Mouse (Mus musculus) MEL (cell line): ENCODE data around the gene Vps8. TPM values are rescaled to one million over a fixed set of nuclear protein-coding genes. Genes with fewer than 3 reads are reported as not detected.

Experiments
- DNase-seq: peaks from one replicate; pipeline ENCODE4 v3.0.0; 2011; ENCODE audit warnings: low read depth, low spot score
- H3K27ac ChIP-seq: 2 replicates; pipeline ENCODE4 v1.5.1; 2012; ENCODE audit warnings: low read depth, mild to moderate bottlenecking, control low read depth, low read length, moderate library complexity; ENCODE audit not compliant: control insufficient read depth
- H3K27me3 ChIP-seq, 2 experiments: fragments of 150-350 bp in 1 of 2; sonication (generic) in 1 of 2; 2 replicates each; pipeline ENCODE4 v1.6.1; 2012; ENCODE audit warnings: low read length in 2 of 2, mild to moderate bottlenecking in 2 of 2, improper control_type of control experiment in 1 of 2, moderate library complexity in 1 of 2; ENCODE audit not compliant: insufficient read depth in 2 of 2, control insufficient read depth in 1 of 2
- H3K36me3 ChIP-seq, 2 experiments: 2 replicates each; pipeline ENCODE4 v1.6.1; 2012 to 2014; ENCODE audit warnings: low read length in 2 of 2, improper control_type of control experiment in 1 of 2, inconsistent platforms in 1 of 2, mild to moderate bottlenecking in 1 of 2; ENCODE audit not compliant: insufficient read depth in 2 of 2, control insufficient read depth in 1 of 2
- H3K4me1 ChIP-seq, 2 experiments: fragments of 150-350 bp in 1 of 2; sonication (generic) in 1 of 2; 2 replicates each; pipeline ENCODE4 v1.6.1; 2012; ENCODE audit warnings: low read length in 2 of 2, improper control_type of control experiment in 1 of 2, mild to moderate bottlenecking in 1 of 2; ENCODE audit not compliant: insufficient read depth in 2 of 2, control insufficient read depth in 1 of 2
- H3K4me3 ChIP-seq, 2 experiments: fragments of 150-350 bp in 1 of 2; sonication (generic) in 1 of 2; 2 replicates each; pipeline ENCODE4 v1.5.1; 2012; ENCODE audit warnings: low read depth in 2 of 2, low read length in 2 of 2, mild to moderate bottlenecking in 2 of 2, moderate library complexity in 2 of 2, control low read depth in 1 of 2, improper control_type of control experiment in 1 of 2; ENCODE audit not compliant: control insufficient read depth in 1 of 2, insufficient read depth in 1 of 2
- H3K79me2 ChIP-seq: 2 replicates; pipeline ENCODE4 v1.6.1; 2012; ENCODE audit warnings: mild to moderate bottlenecking, low read length, moderate library complexity; ENCODE audit not compliant: control insufficient read depth, poor library complexity, insufficient read depth
- H3K9ac ChIP-seq: 2 replicates; pipeline ENCODE4 v1.6.1; 2012; ENCODE audit warnings: low read depth, mild to moderate bottlenecking, control low read depth, low read length, moderate library complexity; ENCODE audit not compliant: control insufficient read depth, poor library complexity, severe bottlenecking
- H3K9me3 ChIP-seq: fragments of 150-350 bp; sonication (generic); replicated peaks from 2 replicates; pipeline ENCODE4 v1.6.1; 2012; ENCODE audit warnings: mild to moderate bottlenecking, low read length, improper control_type of control experiment, moderate library complexity; ENCODE audit not compliant: insufficient read depth
- BHLHE40 ChIP-seq: IDR thresholded peaks from 2 replicates; pipeline ENCODE4 v1.6.1; 2012; ENCODE audit warnings: low read depth, mild to moderate bottlenecking, inconsistent platforms, low read length, improper control_type of control experiment, borderline replicate concordance
- CTCF ChIP-seq, 3 experiments: IDR thresholded peaks in 2 of 3; conservative IDR thresholded peaks in 1 of 3; 2 replicates each; pipeline ENCODE4 v1.5.1; 2011 to 2012; ENCODE audit warnings: low read length in 3 of 3, low read depth in 2 of 3, mild to moderate bottlenecking in 2 of 3, improper control_type of control experiment in 1 of 3, inconsistent platforms in 1 of 3, mixed read lengths in 1 of 3, moderate library complexity in 1 of 3; ENCODE audit not compliant: control insufficient read depth in 1 of 3, insufficient read depth in 1 of 3, poor library complexity in 1 of 3, severe bottlenecking in 1 of 3
- E2F4 ChIP-seq: IDR thresholded peaks from 2 replicates; pipeline ENCODE4 v1.6.1; 2011; ENCODE audit warnings: low read depth, low read length, improper control_type of control experiment, borderline replicate concordance
- ELF1 ChIP-seq: IDR thresholded peaks from 2 replicates; pipeline ENCODE4 v1.6.1; 2014; ENCODE audit warnings: low read depth, mild to moderate bottlenecking, inconsistent platforms, low read length, improper control_type of control experiment, moderate library complexity
- EP300 ChIP-seq, 2 experiments: IDR thresholded peaks; 2 replicates each; pipeline ENCODE4 v1.6.1; 2011; ENCODE audit warnings: improper control_type of control experiment in 2 of 2, low read length in 2 of 2, low read depth in 1 of 2, mild to moderate bottlenecking in 1 of 2
- GABPA ChIP-seq: IDR thresholded peaks from 2 replicates; pipeline ENCODE4 v1.6.1; 2012; ENCODE audit warnings: low read depth, mild to moderate bottlenecking, inconsistent platforms, low read length, improper control_type of control experiment, moderate library complexity
- GATA1 ChIP-seq: IDR thresholded peaks from 2 replicates; pipeline ENCODE4 v1.6.1; 2011; ENCODE audit warnings: low read depth, low read length, improper control_type of control experiment
- JUND ChIP-seq: IDR thresholded peaks from 2 replicates; pipeline ENCODE4 v1.6.1; 2011; ENCODE audit warnings: low read depth, mild to moderate bottlenecking, improper control_type of control experiment, low read length
- KAT2A ChIP-seq: conservative IDR thresholded peaks from 2 replicates; pipeline ENCODE4 v1.6.1; 2012; ENCODE audit warnings: low read depth, low read length, improper control_type of control experiment, inconsistent platforms
- MAFK ChIP-seq: IDR thresholded peaks from 2 replicates; pipeline ENCODE4 v1.6.1; 2011; ENCODE audit warnings: low read depth, mild to moderate bottlenecking, low read length, improper control_type of control experiment, borderline replicate concordance
- MAX ChIP-seq: IDR thresholded peaks from 2 replicates; pipeline ENCODE4 v1.6.1; 2011; ENCODE audit warnings: low read length, improper control_type of control experiment
- MEF2A ChIP-seq: IDR thresholded peaks from 2 replicates; pipeline ENCODE4 v1.6.1; 2014; ENCODE audit warnings: low read depth, mild to moderate bottlenecking, inconsistent platforms, low read length, improper control_type of control experiment; ENCODE audit not compliant: poor library complexity, insufficient replicate concordance, severe bottlenecking; ENCODE audit errors: extremely low read depth
- MYB ChIP-seq: IDR thresholded peaks from 2 replicates; pipeline ENCODE4 v1.6.1; 2011; ENCODE audit warnings: mild to moderate bottlenecking, low read depth, low read length, improper control_type of control experiment
- NELFE ChIP-seq: IDR thresholded peaks from 2 replicates; pipeline ENCODE4 v1.6.1; 2011; ENCODE audit warnings: low read depth, low read length, improper control_type of control experiment
- NRF1 ChIP-seq: IDR thresholded peaks from 2 replicates; pipeline ENCODE4 v1.6.1; 2014; ENCODE audit warnings: low read depth, mild to moderate bottlenecking, inconsistent platforms, low read length, improper control_type of control experiment, moderate library complexity; ENCODE audit not compliant: poor library complexity, insufficient read depth, severe bottlenecking
- POLR2AphosphoS2 ChIP-seq: IDR thresholded peaks from 2 replicates; pipeline ENCODE4 v1.6.1; 2011; ENCODE audit warnings: low read length, improper control_type of control experiment
- POLR2AphosphoS5 ChIP-seq: IDR thresholded peaks from 2 replicates; pipeline ENCODE4 v1.6.1; 2012; ENCODE audit warnings: low read depth, borderline replicate concordance, mild to moderate bottlenecking, inconsistent platforms, low read length, moderate library complexity, mixed read lengths
- RCOR1 ChIP-seq: IDR thresholded peaks from 2 replicates; pipeline ENCODE4 v1.6.1; 2012; ENCODE audit warnings: low read depth, mild to moderate bottlenecking, inconsistent platforms, low read length, improper control_type of control experiment
- SIN3A ChIP-seq: IDR thresholded peaks from 2 replicates; pipeline ENCODE4 v1.6.1; 2012; ENCODE audit warnings: low read length, improper control_type of control experiment, inconsistent platforms
- TBP ChIP-seq: IDR thresholded peaks from 2 replicates; pipeline ENCODE4 v1.8.0; 2011; ENCODE audit warnings: low read depth, low read length, improper control_type of control experiment
- TCF12 ChIP-seq: IDR thresholded peaks from 2 replicates; pipeline ENCODE4 v1.6.1; 2014; ENCODE audit warnings: low read depth, mild to moderate bottlenecking, inconsistent platforms, low read length, improper control_type of control experiment, moderate library complexity
- UBTF ChIP-seq: IDR thresholded peaks from 2 replicates; pipeline ENCODE4 v1.6.1; 2012; ENCODE audit warnings: low read depth, mild to moderate bottlenecking, inconsistent platforms, low read length, improper control_type of control experiment, moderate library complexity, borderline replicate concordance; ENCODE audit not compliant: insufficient read depth
- USF1 ChIP-seq: IDR thresholded peaks from 2 replicates; pipeline ENCODE4 v1.6.1; 2014; ENCODE audit warnings: low read depth, mild to moderate bottlenecking, inconsistent platforms, low read length, improper control_type of control experiment, moderate library complexity
- USF2 ChIP-seq, 2 experiments: IDR thresholded peaks; 2 replicates each; pipeline ENCODE4 v1.6.1; 2011 to 2012; ENCODE audit warnings: improper control_type of control experiment in 2 of 2, low read length in 2 of 2, borderline replicate concordance in 1 of 2, inconsistent platforms in 1 of 2, low read depth in 1 of 2, mild to moderate bottlenecking in 1 of 2; ENCODE audit not compliant: insufficient read depth in 1 of 2
- ZC3H11A ChIP-seq: IDR thresholded peaks from 2 replicates; pipeline ENCODE4 v1.6.1; 2012; ENCODE audit warnings: low read depth, mild to moderate bottlenecking, inconsistent platforms, low read length, improper control_type of control experiment
- ZMIZ1 ChIP-seq: IDR thresholded peaks from 2 replicates; pipeline ENCODE4 v1.6.1; 2012; ENCODE audit warnings: low read depth, mild to moderate bottlenecking, inconsistent platforms, low read length, improper control_type of control experiment, moderate library complexity
- ZNF384 ChIP-seq: IDR thresholded peaks from 2 replicates; pipeline ENCODE4 v1.6.1; 2012; ENCODE audit warnings: low read depth, mild to moderate bottlenecking, inconsistent platforms, low read length, improper control_type of control experiment
- polyA plus RNA-seq, 2 experiments: library from polyadenylated mRNA; stranded (reverse) in 1 of 2; unstranded in 1 of 2; fragments of >175 nt in 1 of 2; fragments of >200 nt in 1 of 2; gene quantifications; 2 replicates each; pipeline versions ENCODE4 v1.2.1 to v1.2.4; 2012; ENCODE audit warnings: low replicate concordance in 2 of 2, low read depth in 1 of 2; ENCODE audit not compliant: insufficient read length in 2 of 2, insufficient read depth in 1 of 2, missing spikeins in 1 of 2
- total RNA-seq: library from RNA; depleted of rRNA; stranded (reverse); fragments of 300-350 nt; gene quantifications from 2 replicates; pipeline ENCODE4 v1.2.3, GENCODE M21; 2012

The Vps8 gene
- total and polyA plus RNA-seq, 3 experiments = 10.5 to 14.0 TPM; not detected in 1

DNA sequence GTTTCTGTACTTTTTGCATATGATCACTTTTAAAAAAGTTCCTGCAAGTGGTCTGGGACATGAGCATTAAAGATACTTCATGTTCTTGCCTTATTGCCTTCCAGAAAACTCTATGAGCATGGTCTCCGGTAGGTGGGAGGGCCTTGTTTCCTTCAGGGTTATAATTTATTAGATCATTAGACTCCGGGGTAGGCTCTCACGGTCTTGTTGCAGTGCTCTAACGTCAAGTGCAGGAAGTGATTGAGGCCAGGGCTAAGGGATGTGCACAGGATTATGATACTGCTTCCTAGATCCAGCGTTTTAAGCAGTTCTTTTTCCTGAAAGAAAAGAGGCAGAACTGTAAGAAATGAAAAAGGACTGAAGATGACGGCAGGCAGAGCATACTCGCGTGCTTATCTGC, 27.0 kb downstream of the Vps8 start:
- H3K27ac ChIP-seq = no peak overlapping the region
- TF ChIP-seq ZMIZ1 (no peak), MAX (no peak), SIN3A (no peak), POLR2AphosphoS5 (no peak), CTCF (IDR thresholded peaks at IDR 0.05 in 2 of 3, conservative IDR thresholded peaks at IDR 0.05 in 1 of 3; ENCODE audit: control insufficient read depth in 1 of 3, insufficient read depth in 1 of 3, low read depth in 2 of 3, low read length in 3 of 3, poor library complexity in 1 of 3, severe bottlenecking in 1 of 3) (no peak), EP300 (IDR thresholded peaks at IDR 0.05; ENCODE audit: low read depth in 1 of 2, low read length in 2 of 2) (no peak), GATA1 (no peak), USF2 (IDR thresholded peaks at IDR 0.05; ENCODE audit: borderline replicate concordance in 1 of 2, insufficient read depth in 1 of 2, low read depth in 1 of 2, low read length in 2 of 2) (no peak), KAT2A (no peak), ZNF384 (no peak), MEF2A (no peak), TBP (no peak), GABPA (no peak), ELF1 (no peak), TCF12 (no peak), JUND (no peak), MYB (no peak), MAFK (no peak), E2F4 (no peak)
- H3K4me3 ChIP-seq = no peak overlapping the region
- no peaks in the 10 kb centered on the region for H3K9me3 ChIP-seq
- no peaks in the 10 kb centered on the region for H3K79me2 ChIP-seq
- DNase-seq = no peak
- H3K36me3 ChIP-seq = no peaks in the 10 kb centered on the region; a peak in 1 of 4 replicates
- no peaks in the 10 kb centered on the region for H3K27me3 ChIP-seq
- no peak overlapping the region for H3K9ac ChIP-seq
- no peaks in the 10 kb centered on the region for H3K4me1 ChIP-seq

DNA sequence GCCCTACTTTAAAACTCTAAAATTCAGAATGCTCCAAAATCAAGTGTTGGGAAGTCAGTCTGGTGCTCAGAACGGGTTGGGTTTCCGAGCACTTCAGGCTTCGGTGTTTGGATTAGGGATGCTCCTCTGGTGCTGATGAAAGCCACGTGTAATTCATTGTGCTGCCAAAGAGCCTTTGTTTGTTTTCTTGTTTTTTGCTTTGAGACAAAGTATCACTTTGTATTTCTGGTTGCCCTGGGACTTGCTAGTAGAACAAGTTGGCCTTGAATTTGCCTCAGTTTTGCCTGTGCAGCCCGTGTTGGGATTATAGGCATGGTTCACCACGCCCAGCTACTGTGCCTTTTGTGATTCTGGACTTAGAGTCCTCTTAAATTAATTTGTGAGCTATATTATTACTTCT, 29.7 kb downstream of the Vps8 start:
- H3K79me2 ChIP-seq = no peaks in the 10 kb centered on the region
- H3K27ac ChIP-seq = no peak overlapping the region
- no peaks in the 10 kb centered on the region; a peak in 2 of 4 replicates for H3K36me3 ChIP-seq
- TF ChIP-seq CTCF (IDR thresholded peaks at IDR 0.05 in 2 of 3, conservative IDR thresholded peaks at IDR 0.05 in 1 of 3; ENCODE audit: control insufficient read depth in 1 of 3, insufficient read depth in 1 of 3, low read depth in 2 of 3, low read length in 3 of 3, poor library complexity in 1 of 3, severe bottlenecking in 1 of 3) (no peak), ZC3H11A (no peak), ZNF384 (no peak), GABPA (no peak), UBTF (no peak), JUND (no peak), POLR2AphosphoS2 (no peak), NRF1 (no peak), TCF12 (no peak), NELFE (no peak), MAX (no peak), ZMIZ1 (no peak), MEF2A (no peak), RCOR1 (no peak), USF1 (no peak), MAFK (no peak), BHLHE40 (no peak), E2F4 (no peak), POLR2AphosphoS5 (no peak)
- H3K9me3 ChIP-seq = no peaks in the 10 kb centered on the region
- H3K4me3 ChIP-seq = no peak overlapping the region
- no peak for DNase-seq
- H3K9ac ChIP-seq = no peak overlapping the region
- H3K27me3 ChIP-seq = no peaks in the 10 kb centered on the region
- no peaks in the 10 kb centered on the region for H3K4me1 ChIP-seq
